Mouse (Mus musculus) intestine, embryonic 14.5 days (tissue): ENCODE data around the gene Hspa2. TPM values are rescaled to one million over a fixed set of nuclear protein-coding genes. Genes with fewer than 3 reads are reported as not detected.

Source experiments
- ATAC-seq: fragments of 200-750 bp; cut with Nextera tagmentation; replicated peaks from 2 replicates; pipeline ENCODE4 v1.8.0; 2017; ENCODE audit warnings: low read depth, moderate number of reproducible peaks, moderate TSS enrichment, moderate library complexity; ENCODE audit not compliant: low FRiP score, low TSS enrichment
- DNase-seq: peaks from one replicate; pipeline ENCODE4 v3.0.0-alpha.2; 2018; ENCODE audit warnings: low spot score
- H3K27ac ChIP-seq: fragments of 300-500 bp; sonication (generic); 2 replicates; pipeline ENCODE4 v1.5.1; 2014; ENCODE audit warnings: low read depth, mild to moderate bottlenecking, control low read depth
- H3K27me3 ChIP-seq: fragments of 300-500 bp; sonication (generic); replicated peaks from 2 replicates; pipeline ENCODE4 v1.6.1; 2014; ENCODE audit warnings: low read length, control low read depth; ENCODE audit not compliant: control insufficient read depth, insufficient read depth
- H3K36me3 ChIP-seq: fragments of 300-500 bp; sonication (generic); 2 replicates; pipeline ENCODE4 v1.6.1; 2014; ENCODE audit warnings: low read length, control low read depth; ENCODE audit not compliant: control insufficient read depth, insufficient read depth
- H3K4me1 ChIP-seq: fragments of 300-500 bp; sonication (generic); replicated peaks from 2 replicates; pipeline ENCODE4 v1.6.1; 2014; ENCODE audit warnings: low read length, control low read depth, mixed read lengths; ENCODE audit not compliant: control insufficient read depth, insufficient read depth
- H3K4me2 ChIP-seq: fragments of 300-500 bp; sonication (generic); 2 replicates; pipeline ENCODE4 v1.6.1; 2014; ENCODE audit warnings: low read length
- H3K4me3 ChIP-seq: fragments of 300-500 bp; sonication (generic); 2 replicates; pipeline ENCODE4 v1.5.1; 2014; ENCODE audit warnings: low read depth, low read length, control low read depth, mixed read lengths
- H3K9ac ChIP-seq: fragments of 300-500 bp; sonication (generic); 2 replicates; pipeline ENCODE4 v1.6.1; 2014; ENCODE audit warnings: mild to moderate bottlenecking, low read length
- H3K9me3 ChIP-seq: fragments of 300-500 bp; sonication (generic); 2 replicates; pipeline ENCODE4 v1.6.1; 2016; ENCODE audit warnings: low read length, control low read depth; ENCODE audit not compliant: control insufficient read depth
- WGBS: fragments of 180-500 bp; shearing (Covaris S2); extraction: QIAGEN DNeasy Blood & Tissue Kit; methylation state at CpG from one replicate; pipeline ENCODE4 v1.1.7; 2014; 5-methylcytosine and 5-hydroxymethylcytosine counted together
- polyA plus RNA-seq: library from polyadenylated mRNA; unstranded; fragments of >200 nt; fragmentation: Nextera tagmentation; extraction: Ambion mirVana; gene quantifications from 2 replicates; pipeline ENCODE4 v1.2.1, GENCODE M21; 2014

Gene Hspa2
- polyA plus RNA-seq, 1 experiment from 2014 or later: 10.3 TPM

GRCm38 (mm10) chr12:76392979-76393378, 11.0 kb upstream of the Hspa2 start:
- no peaks in the 10 kb centered on the region for H3K9me3 ChIP-seq
- H3K27ac ChIP-seq: no peak overlapping the region
- no peak overlapping the region for H3K9ac ChIP-seq
- no peak for DNase-seq
- H3K27me3 ChIP-seq: no peaks in the 10 kb centered on the region
- H3K4me3 ChIP-seq: no peak overlapping the region
- H3K36me3 ChIP-seq: peaks cover 14% of the 10 kb centered on the region
- H3K4me1 ChIP-seq: no peaks in the 10 kb centered on the region
- 81% methylated on average over 5 of the region's 5 CpGs for WGBS
- H3K4me2 ChIP-seq: no peak overlapping the region
- ATAC-seq: no peak

DNA sequence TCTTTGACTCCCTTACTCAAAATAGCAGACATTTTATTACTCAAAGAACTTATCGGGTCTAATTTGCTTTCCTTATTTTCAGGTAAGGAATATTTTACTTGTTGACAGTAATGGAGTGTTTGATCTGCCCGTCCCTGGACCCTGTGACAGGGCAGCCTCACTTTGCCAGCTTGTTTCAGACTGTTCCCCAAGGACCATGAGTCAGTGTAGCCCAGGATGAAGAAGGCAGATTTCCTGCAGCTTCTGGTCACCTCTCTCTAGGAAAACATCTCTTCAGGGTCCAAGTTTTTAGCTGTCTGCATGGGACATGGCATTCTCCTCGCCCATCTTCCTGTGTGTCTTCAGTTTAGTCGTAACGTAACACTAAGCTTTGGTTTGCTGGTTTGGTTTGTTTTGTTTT, 6.7 kb upstream of the Hspa2 start:
- no peak overlapping the region for H3K4me3 ChIP-seq
- no peak overlapping the region for H3K9ac ChIP-seq
- H3K4me2 ChIP-seq: no peak overlapping the region
- no peak overlapping the region for H3K27ac ChIP-seq
- WGBS: 87% methylated on average over 5 of the region's 5 CpGs
- H3K9me3 ChIP-seq: no peaks in the 10 kb centered on the region
- no peak for DNase-seq
- H3K4me1 ChIP-seq: no peaks in the 10 kb centered on the region
- H3K36me3 ChIP-seq: no peaks in the 10 kb centered on the region
- H3K27me3 ChIP-seq: 0 out of 2 replicates have a peak, but pooled peaks cover 2% of the 10 kb centered on the region
- ATAC-seq: no peak

- no peaks in the 10 kb centered on the region for H3K9me3 ChIP-seq
- ATAC-seq: no peak
- no peak overlapping the region for H3K27ac ChIP-seq
- H3K9ac ChIP-seq: no peak overlapping the region
- H3K4me1 ChIP-seq: peaks cover 13% of the 10 kb centered on the region
- DNase-seq: no peak
- no peak overlapping the region for H3K4me3 ChIP-seq
- 63% methylated on average over 3 of the region's 3 CpGs for WGBS
- no peaks in the 10 kb centered on the region for H3K36me3 ChIP-seq
- peaks cover 24% of the 10 kb centered on the region for H3K27me3 ChIP-seq
- H3K4me2 ChIP-seq: no peak overlapping the region
Measured at GRCm38 (mm10) chr12:76401674-76402073, 2.3 kb upstream of the Hspa2 start.

- peak overlapping the region; percentile 70 for H3K4me3 ChIP-seq
- H3K9ac ChIP-seq: peak overlapping the region; percentile 64
- WGBS: 2% methylated on average over 54 of the region's 54 CpGs
- H3K4me2 ChIP-seq: peak overlapping the region; percentile 91
- DNase-seq (no peak), ATAC-seq (peak; percentile 89)
- H3K4me1 ChIP-seq: peaks cover 13% of the 10 kb centered on the region
- H3K27ac ChIP-seq: peak overlapping the region; percentile 89
- H3K27me3 ChIP-seq: peaks cover 37% of the 10 kb centered on the region
- H3K36me3 ChIP-seq: no peaks in the 10 kb centered on the region
- H3K9me3 ChIP-seq: no peaks in the 10 kb centered on the region
Measured at GRCm38 (mm10) chr12:76402991-76403885, 738 bp upstream of the Hspa2 start.

DNA sequence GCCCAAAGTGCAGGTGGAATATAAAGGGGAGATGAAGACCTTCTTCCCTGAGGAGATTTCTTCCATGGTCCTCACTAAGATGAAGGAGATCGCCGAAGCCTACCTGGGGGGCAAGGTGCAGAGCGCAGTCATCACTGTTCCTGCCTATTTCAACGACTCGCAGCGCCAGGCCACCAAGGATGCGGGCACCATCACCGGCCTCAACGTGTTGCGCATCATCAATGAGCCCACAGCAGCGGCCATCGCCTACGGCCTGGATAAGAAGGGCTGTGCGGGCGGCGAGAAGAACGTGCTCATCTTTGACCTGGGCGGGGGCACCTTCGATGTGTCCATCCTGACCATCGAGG, 833 bp downstream of the Hspa2 start:
- WGBS: 8% methylated on average over 20 of the region's 20 CpGs
- ATAC-seq (no peak), DNase-seq (no peak)
- Histone ChIP-seq H3K9me3 (no peaks in the 10 kb centered on the region), H3K9ac (no peak overlapping the region; the same call in 1 of the 2 replicates), H3K27ac (no peak overlapping the region), H3K4me1 (peaks cover 13% of the 10 kb centered on the region), H3K27me3 (peaks cover 37% of the 10 kb centered on the region), H3K4me2 (peak overlapping the region; percentile 91), H3K4me3 (peak overlapping the region; percentile 70), H3K36me3 (no peaks in the 10 kb centered on the region)

GRCm38 (mm10) chr12:76405183-76405970, 1.4 kb downstream of the Hspa2 start:
- H3K4me1 ChIP-seq: peaks cover 13% of the 10 kb centered on the region
- no peak overlapping the region; the same call in 1 of the 2 replicates for H3K9ac ChIP-seq
- no peaks in the 10 kb centered on the region for H3K9me3 ChIP-seq
- H3K4me2 ChIP-seq: peak overlapping the region; percentile 91
- WGBS: 3% methylated on average over 61 of the region's 64 CpGs
- DNase-seq (peak; percentile 78), ATAC-seq (no peak)
- H3K36me3 ChIP-seq: no peaks in the 10 kb centered on the region
- H3K4me3 ChIP-seq: peak overlapping the region; percentile 70
- no peak overlapping the region for H3K27ac ChIP-seq
- H3K27me3 ChIP-seq: peaks cover 37% of the 10 kb centered on the region

- Histone ChIP-seq H3K36me3 (no peaks in the 10 kb centered on the region), H3K27ac (no peak overlapping the region), H3K4me1 (peaks cover 13% of the 10 kb centered on the region), H3K9me3 (no peaks in the 10 kb centered on the region), H3K4me3 (peak overlapping the region; percentile 22), H3K4me2 (peak overlapping the region; percentile 91), H3K9ac (no peak overlapping the region), H3K27me3 (peaks cover 37% of the 10 kb centered on the region)
- WGBS: 3% methylated on average over 23 of the region's 23 CpGs
- no peak for DNase-seq
- no peak for ATAC-seq
Measured at GRCm38 (mm10) chr12:76405971-76406370, 2.0 kb downstream of the Hspa2 start.

- no peak overlapping the region for H3K4me2 ChIP-seq
- ATAC-seq (no peak), DNase-seq (no peak)
- H3K36me3 ChIP-seq: no peaks in the 10 kb centered on the region
- H3K9ac ChIP-seq: no peak overlapping the region
- H3K27ac ChIP-seq: no peak overlapping the region
- 45% methylated on average over 1 of the region's 1 CpGs for WGBS
- H3K27me3 ChIP-seq: peaks cover 35% of the 10 kb centered on the region
- peaks cover 13% of the 10 kb centered on the region for H3K4me1 ChIP-seq
- H3K4me3 ChIP-seq: no peak overlapping the region
- H3K9me3 ChIP-seq: no peaks in the 10 kb centered on the region
Measured at GRCm38 (mm10) chr12:76407184-76407583, 3.2 kb downstream of the Hspa2 start.
